Mouse (Mus musculus) MEL (cell line): ENCODE measurements around the gene Gchfr. TPM values are rescaled to one million over a fixed set of nuclear protein-coding genes. Genes with fewer than 3 reads are reported as not detected.

Source experiments
- DNase-seq: peaks from one replicate; pipeline ENCODE4 v3.0.0; 2011; ENCODE audit warnings: low read depth, low spot score
- H3K27ac ChIP-seq: 2 replicates; pipeline ENCODE4 v1.5.1; 2012; ENCODE audit warnings: low read depth, mild to moderate bottlenecking, control low read depth, low read length, moderate library complexity; ENCODE audit not compliant: control insufficient read depth
- H3K27me3 ChIP-seq, 2 experiments: fragments of 150-350 bp in 1 of 2; sonication (generic) in 1 of 2; 2 replicates each; pipeline ENCODE4 v1.6.1; 2012; ENCODE audit warnings: low read length in 2 of 2, mild to moderate bottlenecking in 2 of 2, improper control_type of control experiment in 1 of 2, moderate library complexity in 1 of 2; ENCODE audit not compliant: insufficient read depth in 2 of 2, control insufficient read depth in 1 of 2
- H3K36me3 ChIP-seq, 2 experiments: 2 replicates each; pipeline ENCODE4 v1.6.1; 2012 to 2014; ENCODE audit warnings: low read length in 2 of 2, improper control_type of control experiment in 1 of 2, inconsistent platforms in 1 of 2, mild to moderate bottlenecking in 1 of 2; ENCODE audit not compliant: insufficient read depth in 2 of 2, control insufficient read depth in 1 of 2
- H3K4me1 ChIP-seq, 2 experiments: fragments of 150-350 bp in 1 of 2; sonication (generic) in 1 of 2; 2 replicates each; pipeline ENCODE4 v1.6.1; 2012; ENCODE audit warnings: low read length in 2 of 2, improper control_type of control experiment in 1 of 2, mild to moderate bottlenecking in 1 of 2; ENCODE audit not compliant: insufficient read depth in 2 of 2, control insufficient read depth in 1 of 2
- H3K4me3 ChIP-seq, 2 experiments: fragments of 150-350 bp in 1 of 2; sonication (generic) in 1 of 2; 2 replicates each; pipeline ENCODE4 v1.5.1; 2012; ENCODE audit warnings: low read depth in 2 of 2, low read length in 2 of 2, mild to moderate bottlenecking in 2 of 2, moderate library complexity in 2 of 2, control low read depth in 1 of 2, improper control_type of control experiment in 1 of 2; ENCODE audit not compliant: control insufficient read depth in 1 of 2, insufficient read depth in 1 of 2
- H3K79me2 ChIP-seq: 2 replicates; pipeline ENCODE4 v1.6.1; 2012; ENCODE audit warnings: mild to moderate bottlenecking, low read length, moderate library complexity; ENCODE audit not compliant: control insufficient read depth, poor library complexity, insufficient read depth
- H3K9ac ChIP-seq: 2 replicates; pipeline ENCODE4 v1.6.1; 2012; ENCODE audit warnings: low read depth, mild to moderate bottlenecking, control low read depth, low read length, moderate library complexity; ENCODE audit not compliant: control insufficient read depth, poor library complexity, severe bottlenecking
- H3K9me3 ChIP-seq: fragments of 150-350 bp; sonication (generic); replicated peaks from 2 replicates; pipeline ENCODE4 v1.6.1; 2012; ENCODE audit warnings: mild to moderate bottlenecking, low read length, improper control_type of control experiment, moderate library complexity; ENCODE audit not compliant: insufficient read depth
- E2F4 ChIP-seq: IDR thresholded peaks from 2 replicates; pipeline ENCODE4 v1.6.1; 2011; ENCODE audit warnings: low read depth, low read length, improper control_type of control experiment, borderline replicate concordance
- EP300 ChIP-seq, 2 experiments: IDR thresholded peaks; 2 replicates each; pipeline ENCODE4 v1.6.1; 2011; ENCODE audit warnings: improper control_type of control experiment in 2 of 2, low read length in 2 of 2, low read depth in 1 of 2, mild to moderate bottlenecking in 1 of 2
- MAX ChIP-seq: IDR thresholded peaks from 2 replicates; pipeline ENCODE4 v1.6.1; 2011; ENCODE audit warnings: low read length, improper control_type of control experiment
- MEF2A ChIP-seq: IDR thresholded peaks from 2 replicates; pipeline ENCODE4 v1.6.1; 2014; ENCODE audit warnings: low read depth, mild to moderate bottlenecking, inconsistent platforms, low read length, improper control_type of control experiment; ENCODE audit not compliant: poor library complexity, insufficient replicate concordance, severe bottlenecking; ENCODE audit errors: extremely low read depth
- MYB ChIP-seq: IDR thresholded peaks from 2 replicates; pipeline ENCODE4 v1.6.1; 2011; ENCODE audit warnings: mild to moderate bottlenecking, low read depth, low read length, improper control_type of control experiment
- MYC ChIP-seq: IDR thresholded peaks from 2 replicates; pipeline ENCODE4 v1.6.1; 2011; ENCODE audit warnings: low read depth, mild to moderate bottlenecking, low read length, improper control_type of control experiment, moderate library complexity
- POLR2AphosphoS5 ChIP-seq: IDR thresholded peaks from 2 replicates; pipeline ENCODE4 v1.6.1; 2012; ENCODE audit warnings: low read depth, borderline replicate concordance, mild to moderate bottlenecking, inconsistent platforms, low read length, moderate library complexity, mixed read lengths
- RAD21 ChIP-seq: IDR thresholded peaks from 2 replicates; pipeline ENCODE4 v1.6.1; 2011; ENCODE audit warnings: mild to moderate bottlenecking, low read depth, low read length, improper control_type of control experiment
- RCOR1 ChIP-seq: IDR thresholded peaks from 2 replicates; pipeline ENCODE4 v1.6.1; 2012; ENCODE audit warnings: low read depth, mild to moderate bottlenecking, inconsistent platforms, low read length, improper control_type of control experiment
- SMC3 ChIP-seq: IDR thresholded peaks from 2 replicates; pipeline ENCODE4 v1.6.1; 2011; ENCODE audit warnings: low read depth, low read length, improper control_type of control experiment
- USF1 ChIP-seq: IDR thresholded peaks from 2 replicates; pipeline ENCODE4 v1.6.1; 2014; ENCODE audit warnings: low read depth, mild to moderate bottlenecking, inconsistent platforms, low read length, improper control_type of control experiment, moderate library complexity
- ZC3H11A ChIP-seq: IDR thresholded peaks from 2 replicates; pipeline ENCODE4 v1.6.1; 2012; ENCODE audit warnings: low read depth, mild to moderate bottlenecking, inconsistent platforms, low read length, improper control_type of control experiment
- ZKSCAN1 ChIP-seq: IDR thresholded peaks from 2 replicates; pipeline ENCODE4 v1.6.1; 2012; ENCODE audit warnings: low read depth, mild to moderate bottlenecking, inconsistent platforms, low read length, improper control_type of control experiment, moderate library complexity
- ZNF384 ChIP-seq: IDR thresholded peaks from 2 replicates; pipeline ENCODE4 v1.6.1; 2012; ENCODE audit warnings: low read depth, mild to moderate bottlenecking, inconsistent platforms, low read length, improper control_type of control experiment
- polyA plus RNA-seq, 2 experiments: library from polyadenylated mRNA; stranded (reverse) in 1 of 2; unstranded in 1 of 2; fragments of >175 nt in 1 of 2; fragments of >200 nt in 1 of 2; gene quantifications; 2 replicates each; pipeline versions ENCODE4 v1.2.1 to v1.2.4; 2012; ENCODE audit warnings: low replicate concordance in 2 of 2, low read depth in 1 of 2; ENCODE audit not compliant: insufficient read length in 2 of 2, insufficient read depth in 1 of 2, missing spikeins in 1 of 2
- total RNA-seq: library from RNA; depleted of rRNA; stranded (reverse); fragments of 300-350 nt; gene quantifications from 2 replicates; pipeline ENCODE4 v1.2.3, GENCODE M21; 2012

Gchfr gene
- total and polyA plus RNA-seq, 3 experiments = not detected

DNA sequence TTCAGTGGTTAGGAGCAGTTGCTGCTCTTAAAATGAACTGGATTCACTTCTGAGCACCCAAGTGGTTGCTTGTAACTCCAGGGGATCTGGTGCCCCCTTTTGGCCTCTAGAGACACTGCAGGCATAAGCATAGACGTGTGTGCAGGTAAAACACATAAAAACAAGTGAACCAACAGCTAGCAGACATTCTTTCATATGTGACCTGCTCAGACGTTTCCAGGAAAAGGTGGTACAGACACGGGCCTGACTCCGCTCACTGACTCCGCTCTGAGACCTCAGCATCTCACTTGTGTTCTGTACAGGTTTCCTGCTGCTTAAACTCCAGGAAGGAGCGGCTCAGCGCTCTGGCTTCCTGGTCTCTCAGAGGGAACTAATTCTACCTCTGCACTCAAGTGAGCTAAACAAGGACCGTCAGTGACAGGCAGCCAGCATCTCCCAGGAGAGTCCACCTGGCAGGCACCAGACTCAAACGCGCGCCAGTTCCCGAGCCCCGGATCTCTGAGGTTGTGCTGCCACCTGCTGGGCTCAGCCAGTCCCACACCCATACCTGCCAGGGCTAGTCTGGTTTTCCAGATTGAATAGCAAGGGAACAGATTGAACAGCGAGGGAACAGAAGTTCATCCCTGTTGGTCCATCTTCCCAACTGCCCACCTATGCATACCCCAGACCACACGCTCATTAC, 21.6 kb downstream of the Gchfr start (continued):
- peak; percentile 93 for TF ChIP-seq ZC3H11A
- TF ChIP-seq MYB = no peak
- no peak for TF ChIP-seq ZKSCAN1
- no peak for TF ChIP-seq E2F4
- no peak for TF ChIP-seq RCOR1
- TF ChIP-seq EP300 (IDR thresholded peaks at IDR 0.05; ENCODE audit: low read depth in 1 of 2, low read length in 2 of 2) = no peak
- peak; percentile 39; the same call in 1 of the 2 replicates for TF ChIP-seq ZNF384
- TF ChIP-seq SMC3 = peak; percentile 86
- no peak; the same call in 1 of the 2 replicates for TF ChIP-seq MAX
- TF ChIP-seq MEF2A = no peak

DNA sequence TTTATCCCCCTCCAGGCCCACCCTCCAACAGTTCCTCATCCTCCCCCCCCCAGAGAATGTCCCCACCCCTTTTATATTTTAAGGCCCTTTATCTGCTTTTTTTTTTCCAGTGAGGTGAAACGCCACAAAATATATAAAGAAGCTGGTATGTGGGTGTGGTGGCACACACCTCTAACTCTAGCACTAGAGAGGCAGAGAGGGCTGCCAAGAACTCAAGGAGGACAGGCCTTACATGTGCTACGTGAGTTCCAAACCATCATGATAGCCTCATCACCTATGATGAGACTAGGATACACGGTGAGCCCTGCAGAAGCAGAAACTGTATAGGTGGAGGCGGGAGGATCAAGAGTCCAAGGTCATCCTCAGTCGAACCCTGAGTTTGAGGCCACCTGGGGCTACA, 23.4 kb downstream of the Gchfr start:
- Histone ChIP-seq H3K9ac (no peak overlapping the region), H3K4me1 (peaks cover 1 to 3% of the 10 kb centered on the region in 2 experiments; a peak in 2 of 4 replicates), H3K79me2 (peaks cover 2% of the 10 kb centered on the region; the same call in 1 of the 2 replicates), H3K27ac (no peak overlapping the region), H3K9me3 (no peaks in the 10 kb centered on the region), H3K27me3 (no peaks in the 10 kb centered on the region), H3K36me3 (no peaks in the 10 kb centered on the region)
- DNase-seq = no peak
- TF ChIP-seq POLR2AphosphoS5 = no peak
- TF ChIP-seq, all 39 proteins: peak for 0
- no peak overlapping the region for H3K4me3 ChIP-seq

DNA sequence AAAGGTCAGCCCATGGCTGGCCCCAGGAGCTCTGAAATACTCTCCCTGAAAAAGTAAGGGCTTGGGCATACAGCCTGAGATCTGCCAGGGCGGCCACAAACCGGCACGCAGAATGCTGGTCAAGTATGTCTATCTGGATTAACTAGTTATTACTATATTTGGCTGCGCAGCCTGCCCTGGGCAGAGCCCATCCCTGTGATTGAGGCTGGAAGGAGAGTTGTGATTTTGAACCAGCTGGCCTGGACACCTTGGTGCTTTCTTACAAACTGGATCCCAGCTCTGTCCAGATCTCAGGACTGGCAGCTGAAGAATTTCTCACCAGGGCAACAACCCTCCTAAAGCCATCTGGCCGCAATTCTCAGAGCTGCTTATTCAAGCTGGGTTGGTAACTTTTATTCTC, 26.6 kb downstream of the Gchfr start:
- Histone ChIP-seq H3K4me3 (no peak overlapping the region), H3K79me2 (peaks cover under 1% of the 10 kb centered on the region; the same call in 1 of the 2 replicates), H3K36me3 (peaks cover 0 to 3% of the 10 kb centered on the region in 2 experiments; a peak in 1 of 4 replicates), H3K9ac (no peak overlapping the region), H3K27me3 (no peaks in the 10 kb centered on the region), H3K9me3 (no peaks in the 10 kb centered on the region), H3K27ac (no peak overlapping the region), H3K4me1 (peaks cover 1 to 4% of the 10 kb centered on the region in 2 experiments; a peak in 3 of 4 replicates)
- no peak for DNase-seq
- no peak for TF ChIP-seq RAD21
- TF ChIP-seq USF1 = no peak
- TF ChIP-seq MYC = no peak
